Mouse (Mus musculus): ENCODE results near the gene Vtn. TPM values are rescaled to one million over a fixed set of nuclear protein-coding genes. Genes with fewer than 3 reads are reported as not detected.

The Vtn gene
- polyA plus RNA-seq, 1 experiment from 2014 or later: 1.2 TPM

DNA sequence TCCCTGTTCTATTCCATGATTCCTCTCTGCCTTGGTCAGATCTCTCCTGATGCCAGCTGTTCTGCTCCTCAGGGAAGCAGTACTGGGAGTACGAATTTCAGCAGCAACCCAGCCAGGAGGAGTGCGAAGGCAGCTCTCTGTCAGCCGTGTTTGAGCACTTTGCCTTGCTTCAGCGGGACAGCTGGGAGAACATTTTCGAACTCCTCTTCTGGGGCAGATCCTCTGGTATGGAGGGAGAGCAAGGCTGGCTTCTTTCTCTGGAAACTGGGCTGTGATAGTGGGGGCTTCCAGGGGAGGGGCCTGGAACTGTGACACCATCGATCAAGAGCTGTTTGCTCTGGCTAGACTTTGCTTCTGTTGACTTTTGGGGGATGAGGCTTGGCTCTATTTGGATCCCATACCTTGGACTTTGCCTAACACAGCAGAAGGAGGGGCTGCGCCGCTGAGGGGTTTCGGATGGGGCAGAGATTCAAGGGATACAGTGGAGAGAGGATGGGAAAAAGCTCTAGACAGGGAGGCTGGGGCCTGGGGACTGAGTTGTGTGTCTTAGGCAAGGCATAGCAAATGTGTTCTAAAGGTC lies 1.8 kb downstream of the Vtn start:
- Histone ChIP-seq H3K4me3 (no peak overlapping the region), H3K9me3 (no peaks in the 10 kb centered on the region), H3K27me3 (peaks cover 59% of the 10 kb centered on the region), H3K36me3 (no peaks in the 10 kb centered on the region), H3K4me2 (no peak overlapping the region), H3K4me1 (peaks cover 15% of the 10 kb centered on the region), H3K27ac (no peak overlapping the region), H3K9ac (no peak overlapping the region)
- WGBS: 58% methylated on average over 9 of the region's 9 CpGs
- no peak for ATAC-seq (ENCODE audit: borderline replicate concordance, extremely low read depth, low FRiP score, low TSS enrichment)

DNA sequence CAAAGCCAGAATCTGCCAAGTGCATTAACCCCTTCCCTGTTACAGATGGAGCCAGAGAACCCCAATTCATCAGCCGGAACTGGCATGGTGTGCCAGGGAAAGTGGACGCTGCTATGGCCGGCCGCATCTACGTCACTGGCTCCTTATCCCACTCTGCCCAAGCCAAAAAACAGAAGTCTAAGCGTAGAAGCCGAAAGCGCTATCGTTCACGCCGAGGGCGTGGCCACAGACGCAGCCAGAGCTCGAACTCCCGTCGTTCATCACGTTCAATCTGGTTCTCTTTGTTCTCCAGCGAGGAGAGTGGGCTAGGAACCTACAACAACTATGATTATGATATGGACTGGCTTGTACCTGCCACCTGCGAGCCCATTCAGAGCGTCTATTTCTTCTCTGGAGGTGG lies 2.6 kb downstream of the Vtn start:
- no peak for ATAC-seq (ENCODE audit: borderline replicate concordance, extremely low read depth, low FRiP score, low TSS enrichment)
- 67% methylated on average over 20 of the region's 20 CpGs for WGBS

DNA sequence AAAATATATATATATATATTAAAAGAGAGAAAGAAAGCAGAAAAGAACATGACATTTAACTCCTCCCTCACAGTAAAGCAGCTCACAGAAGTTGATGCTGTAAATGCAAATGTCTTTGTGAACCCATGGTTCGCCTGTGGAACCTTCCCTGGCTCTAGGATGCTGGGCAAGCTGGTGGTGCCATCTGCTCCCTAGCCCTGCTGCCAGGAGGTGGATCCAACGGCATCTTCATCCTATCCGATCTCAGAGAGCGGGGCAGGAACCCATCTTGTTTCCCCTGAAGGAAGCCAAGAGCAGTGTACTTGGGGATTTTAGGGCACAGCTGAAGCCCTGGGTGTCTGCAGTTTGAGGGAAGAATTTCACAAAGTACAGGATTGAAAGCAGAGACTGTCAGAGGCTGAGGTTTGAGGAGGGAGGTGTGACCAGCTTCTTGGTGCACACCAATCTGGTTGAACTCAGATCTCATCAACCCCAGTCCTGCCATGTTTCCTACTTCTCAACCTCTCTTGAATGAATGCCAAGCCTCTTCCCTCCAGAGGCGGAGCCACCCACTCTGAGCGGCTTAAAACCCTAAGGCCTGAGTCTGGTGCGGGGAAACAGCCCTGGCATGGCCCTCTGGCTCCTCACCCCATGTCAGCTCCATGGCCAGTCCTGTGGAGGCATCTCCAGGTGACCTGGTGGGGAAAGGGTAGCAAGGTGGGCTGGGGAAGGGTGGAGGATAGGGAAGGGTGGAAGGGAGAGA lies 4.2 kb downstream of the Vtn start, which contains the start of gene Sebox:
Sebox (plus strand) TSS at position 539 of the 742 bp plus-strand sequence.
- WGBS: 66% methylated on average over 7 of the region's 7 CpGs
- Histone ChIP-seq H3K27me3 (peaks cover 41% of the 10 kb centered on the region), H3K4me3 (no peak within 1 kb of the TSS), H3K4me2 (no peak within 1 kb of the TSS), H3K36me3 (peaks cover 18% of the 10 kb centered on the region), H3K9me3 (no peaks in the 10 kb centered on the region), H3K9ac (no peak within 1 kb of the TSS), H3K27ac (no peak within 1 kb of the TSS), H3K4me1 (0 out of 2 replicates have a peak, but pooled peaks cover under 1% of the 10 kb centered on the region)
- ATAC-seq (ENCODE audit: borderline replicate concordance, extremely low read depth, low FRiP score, low TSS enrichment): no peak

More for the DNA sequence above, 2.6 kb downstream of the Vtn start:
- Histone ChIP-seq H3K4me2 (no peak overlapping the region), H3K4me1 (peaks cover 14% of the 10 kb centered on the region), H3K36me3 (peaks cover 5% of the 10 kb centered on the region), H3K9ac (no peak overlapping the region), H3K9me3 (no peaks in the 10 kb centered on the region), H3K27me3 (peaks cover 51% of the 10 kb centered on the region), H3K27ac (no peak overlapping the region), H3K4me3 (no peak overlapping the region)

DNA sequence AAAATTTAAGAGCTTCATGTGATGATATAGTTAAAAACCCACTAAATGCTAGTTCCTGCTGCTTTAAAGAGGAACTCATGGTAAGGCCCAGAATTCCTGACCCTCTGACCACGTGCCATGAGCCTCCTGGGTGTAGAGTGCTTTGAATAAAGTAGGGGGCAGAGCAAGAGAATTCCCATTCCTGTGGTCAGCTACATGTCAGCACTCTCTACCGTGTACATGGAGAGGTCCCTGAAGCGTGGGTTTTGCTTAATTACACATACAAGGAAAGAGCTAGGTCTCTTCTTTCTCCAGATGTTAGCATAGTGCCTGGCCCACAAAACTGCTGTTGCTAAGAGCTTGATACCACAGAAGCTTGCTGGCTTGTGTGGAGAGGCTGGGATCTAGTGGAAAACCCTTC lies 6.5 kb downstream of the Vtn start:
- peaks cover 38% of the 10 kb centered on the region for H3K36me3 ChIP-seq
- ATAC-seq (ENCODE audit: borderline replicate concordance, extremely low read depth, low FRiP score, low TSS enrichment): no peak
- no peak overlapping the region for H3K9ac ChIP-seq
- no peak overlapping the region for H3K4me2 ChIP-seq
- H3K4me3 ChIP-seq: no peak overlapping the region
- H3K27me3 ChIP-seq: peaks cover 20% of the 10 kb centered on the region; the same call in 1 of the 2 replicates
- WGBS: 79% methylated on average over 3 of the region's 3 CpGs
- no peaks in the 10 kb centered on the region for H3K9me3 ChIP-seq
- no peaks in the 10 kb centered on the region for H3K4me1 ChIP-seq
- H3K27ac ChIP-seq: no peak overlapping the region

DNA sequence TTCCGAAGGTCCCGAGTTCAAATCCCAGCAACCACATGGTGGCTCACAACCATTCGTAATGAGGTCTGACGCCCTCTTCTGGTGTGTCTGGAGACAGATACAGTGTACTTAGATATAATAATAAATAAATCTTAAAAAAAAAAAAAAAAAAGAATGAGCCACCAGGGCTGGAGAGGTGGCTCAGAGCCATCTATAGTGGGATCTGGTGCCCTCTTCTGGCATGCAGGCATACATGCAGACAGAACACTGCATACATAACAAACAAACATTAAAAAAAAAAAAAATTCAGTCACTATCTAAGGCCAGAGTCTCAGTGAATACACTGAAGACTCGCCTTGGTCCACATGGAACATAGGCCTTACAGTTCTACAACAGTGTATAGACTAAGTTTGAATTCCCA lies 10.3 kb downstream of the Vtn start:
- Histone ChIP-seq H3K27me3 (no peaks in the 10 kb centered on the region), H3K4me2 (no peak overlapping the region), H3K27ac (no peak overlapping the region), H3K4me3 (no peak overlapping the region), H3K36me3 (peaks cover 39% of the 10 kb centered on the region), H3K4me1 (peaks cover 17% of the 10 kb centered on the region), H3K9ac (no peak overlapping the region), H3K9me3 (no peaks in the 10 kb centered on the region)
- 81% methylated on average over 5 of the region's 5 CpGs for WGBS
- ATAC-seq (ENCODE audit: borderline replicate concordance, extremely low read depth, low FRiP score, low TSS enrichment): no peak

DNA sequence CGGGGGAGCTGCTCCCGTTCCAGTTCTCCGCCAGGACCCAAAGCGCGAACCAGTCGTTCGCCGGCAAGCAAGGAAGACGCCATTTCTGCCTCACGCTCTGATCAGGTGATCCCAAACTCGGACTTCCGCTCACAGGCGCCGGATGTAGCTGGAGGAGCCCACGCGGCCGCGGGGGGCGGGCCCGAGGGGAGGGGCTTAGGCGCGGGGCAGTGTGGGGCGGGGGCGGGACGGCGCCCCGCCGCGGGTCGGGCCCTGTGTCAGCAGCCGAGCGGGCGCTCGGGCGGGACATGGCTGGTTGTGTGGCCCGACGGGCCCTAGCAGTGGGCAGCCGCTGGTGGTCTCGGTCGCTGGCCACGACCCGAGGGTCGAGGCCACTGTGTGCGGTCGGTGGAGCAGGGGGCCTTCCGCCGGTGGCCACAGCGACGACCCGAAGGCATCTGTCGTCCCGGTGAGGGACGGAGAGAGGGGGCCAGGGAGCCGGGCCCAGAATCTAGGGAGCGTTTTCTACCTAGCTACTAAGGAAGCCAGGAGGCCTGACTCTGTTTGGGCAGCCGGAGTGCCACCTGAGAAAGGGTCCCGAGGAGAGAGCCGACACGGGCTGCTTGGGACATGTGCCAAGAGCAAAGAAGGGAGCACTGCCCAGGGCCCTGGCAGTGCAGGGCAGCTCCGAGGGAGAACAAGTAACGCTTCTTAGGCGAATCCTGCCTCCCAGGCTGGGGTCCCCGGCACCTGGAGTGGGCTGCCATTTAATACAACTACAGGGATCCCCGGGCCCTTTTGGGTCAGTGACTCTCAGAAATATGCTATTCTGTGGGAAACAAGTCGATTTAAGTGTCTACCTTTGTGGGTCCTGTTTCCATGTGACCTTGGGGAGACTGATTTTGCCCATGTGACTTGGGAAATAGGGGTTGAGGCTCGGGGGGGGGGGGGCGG lies 13.4 kb downstream of the Vtn start, which contains the start of the genes Tmem199 and Poldip2:
Tmem199 (minus strand) TSS at position 148 of the 933 bp plus-strand sequence.
Poldip2 (plus strand) TSS at position 169 of the 933 bp plus-strand sequence.
- Histone ChIP-seq H3K27ac (peak within 1 kb of the TSS; percentile 74), H3K4me3 (peak within 1 kb of the TSS; percentile 61), H3K36me3 (peaks cover 56% of the 10 kb centered on the region), H3K4me1 (peaks cover 17% of the 10 kb centered on the region), H3K9me3 (no peaks in the 10 kb centered on the region), H3K9ac (peak within 1 kb of the TSS; percentile 85), H3K27me3 (no peaks in the 10 kb centered on the region), H3K4me2 (peak within 1 kb of the TSS; percentile 83)
- peak; percentile 96 for ATAC-seq (ENCODE audit: borderline replicate concordance, extremely low read depth, low FRiP score, low TSS enrichment)
- 0% methylated on average over 66 of the region's 67 CpGs for WGBS

DNA sequence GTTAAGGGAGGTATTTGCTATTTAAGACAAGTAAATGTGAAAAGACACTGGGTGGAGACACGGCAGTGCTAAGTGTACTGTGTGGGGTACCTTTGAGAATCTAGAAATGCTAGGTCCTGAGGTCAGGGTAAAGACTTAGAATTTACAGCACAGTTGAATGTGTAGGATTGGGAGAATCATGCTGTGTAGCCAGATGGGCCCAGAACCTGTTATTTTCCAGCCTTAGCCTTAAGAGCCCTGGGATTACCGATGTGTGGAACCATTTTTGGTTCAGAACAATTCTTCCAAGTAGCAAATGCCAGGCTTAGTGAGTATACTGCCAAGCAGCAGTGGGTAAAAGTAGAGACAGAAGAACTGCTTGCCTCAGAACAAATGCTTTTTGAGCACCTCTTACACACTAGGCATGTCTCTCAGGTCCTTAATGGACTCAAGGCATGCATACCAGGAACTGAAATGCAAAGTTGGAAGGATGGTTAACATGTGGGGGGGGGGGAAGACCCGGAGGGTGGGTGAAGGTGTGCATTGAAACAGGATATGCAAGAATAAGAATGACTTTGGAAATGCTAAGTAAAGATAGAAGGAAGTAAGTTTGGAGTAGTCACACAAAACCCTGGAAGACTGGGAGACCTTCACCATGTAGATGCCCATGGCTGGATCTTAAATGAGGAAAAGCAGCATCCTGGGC lies 14.4 kb downstream of the Vtn start:
- 62% methylated on average over 3 of the region's 3 CpGs for WGBS
- H3K27ac ChIP-seq: no peak overlapping the region
- ATAC-seq (ENCODE audit: borderline replicate concordance, extremely low read depth, low FRiP score, low TSS enrichment): no peak
- peak overlapping the region; percentile 85; the same call in 1 of the 2 replicates for H3K9ac ChIP-seq
- H3K27me3 ChIP-seq: no peaks in the 10 kb centered on the region
- H3K9me3 ChIP-seq: no peaks in the 10 kb centered on the region
- peak overlapping the region; percentile 61 for H3K4me3 ChIP-seq
- H3K36me3 ChIP-seq: peaks cover 56% of the 10 kb centered on the region
- H3K4me1 ChIP-seq: peaks cover 17% of the 10 kb centered on the region
- peak overlapping the region; percentile 83 for H3K4me2 ChIP-seq

DNA sequence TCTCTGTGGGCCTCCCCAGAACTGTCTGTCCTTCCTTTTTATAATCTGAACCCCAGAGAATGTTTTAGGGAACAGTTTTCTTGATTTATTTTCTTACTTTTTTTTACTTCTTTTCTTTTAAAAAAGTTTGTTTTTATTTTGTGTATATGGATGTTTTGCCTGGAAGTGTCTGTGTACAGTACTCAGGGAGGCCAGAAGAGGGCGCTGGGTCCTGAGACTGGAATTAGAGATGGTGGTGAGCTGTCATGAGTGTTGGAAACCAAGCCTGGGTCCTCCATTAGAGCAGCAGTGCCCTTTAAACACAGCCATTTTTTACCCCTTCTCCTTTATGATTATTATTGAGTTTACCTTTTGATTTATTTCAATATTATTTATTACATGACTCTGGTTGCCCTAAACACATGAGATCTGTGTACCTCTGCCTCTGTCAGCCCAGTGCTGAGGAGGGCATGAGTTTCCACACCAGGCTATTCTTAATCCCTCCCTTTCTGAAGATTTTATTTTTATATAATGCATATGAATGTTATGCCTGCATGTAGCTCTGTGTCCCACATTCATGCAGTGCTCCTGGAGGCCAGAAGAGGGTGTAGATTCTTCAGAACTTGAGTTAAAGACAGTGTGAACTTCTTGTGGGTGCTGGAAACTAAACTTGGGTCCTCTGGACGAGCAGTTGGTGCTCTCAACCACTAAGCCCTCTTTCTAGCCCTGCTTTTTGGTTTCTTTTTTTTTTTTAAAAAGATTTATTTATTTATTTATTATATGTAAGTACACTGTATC lies 16.8 kb downstream of the Vtn start:
- H3K9me3 ChIP-seq: no peaks in the 10 kb centered on the region
- H3K27ac ChIP-seq: no peak overlapping the region
- no peak overlapping the region for H3K9ac ChIP-seq
- H3K36me3 ChIP-seq: peaks cover 61% of the 10 kb centered on the region
- 67% methylated on average over 2 of the region's 2 CpGs for WGBS
- peaks cover 17% of the 10 kb centered on the region for H3K4me1 ChIP-seq
- H3K27me3 ChIP-seq: no peaks in the 10 kb centered on the region
- no peak for ATAC-seq (ENCODE audit: borderline replicate concordance, extremely low read depth, low FRiP score, low TSS enrichment)
- no peak overlapping the region for H3K4me2 ChIP-seq
- no peak overlapping the region for H3K4me3 ChIP-seq

DNA sequence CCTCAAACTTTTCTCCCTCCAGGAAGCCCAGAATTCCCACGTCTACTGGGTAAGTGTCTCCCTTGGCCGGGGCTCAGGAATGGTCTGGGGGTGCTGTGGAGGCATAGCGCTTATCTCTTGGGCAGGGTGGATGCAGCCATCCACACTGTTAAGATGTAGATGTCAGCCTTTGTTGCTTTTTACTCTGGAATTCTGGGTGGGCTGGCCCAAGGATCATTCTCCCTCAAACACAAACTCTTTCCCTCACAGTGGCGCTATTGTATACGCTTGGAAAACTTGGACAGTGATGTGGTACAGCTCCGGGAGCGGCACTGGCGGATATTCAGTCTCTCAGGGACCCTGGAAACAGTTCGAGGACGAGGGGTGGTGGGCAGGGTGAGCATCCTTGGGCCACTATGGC lies 20.0 kb downstream of the Vtn start:
- Histone ChIP-seq H3K27ac (no peak overlapping the region), H3K4me2 (no peak overlapping the region), H3K27me3 (no peaks in the 10 kb centered on the region), H3K36me3 (peaks cover 93% of the 10 kb centered on the region), H3K9me3 (no peaks in the 10 kb centered on the region), H3K9ac (no peak overlapping the region), H3K4me1 (peaks cover under 1% of the 10 kb centered on the region; the same call in 1 of the 2 replicates), H3K4me3 (no peak overlapping the region)
- WGBS: 85% methylated on average over 10 of the region's 10 CpGs
- no peak for ATAC-seq (ENCODE audit: borderline replicate concordance, extremely low read depth, low FRiP score, low TSS enrichment)

DNA sequence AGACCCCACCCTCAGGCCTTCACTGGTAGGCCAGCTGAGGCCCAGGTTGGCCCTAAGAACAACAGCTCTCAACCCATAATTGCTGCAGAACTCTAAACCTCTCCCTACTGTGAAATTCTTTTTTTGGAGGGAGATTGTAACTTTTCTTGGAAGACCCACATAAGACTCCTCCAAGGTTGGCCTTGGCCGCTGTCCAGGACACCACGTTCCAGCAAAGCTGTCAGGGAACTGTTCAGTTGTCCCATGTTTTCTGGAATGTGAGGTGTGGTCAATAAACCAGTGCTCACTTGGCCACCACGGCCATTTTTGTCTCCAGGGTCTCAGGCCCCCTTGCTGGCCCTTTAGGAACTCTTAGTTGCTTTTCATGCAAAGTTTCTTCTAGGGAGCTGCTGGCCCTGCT lies 23.0 kb downstream of the Vtn start:
- Histone ChIP-seq H3K9ac (no peak overlapping the region), H3K9me3 (no peaks in the 10 kb centered on the region), H3K27ac (no peak overlapping the region), H3K36me3 (peaks cover 94% of the 10 kb centered on the region), H3K27me3 (no peaks in the 10 kb centered on the region), H3K4me1 (no peaks in the 10 kb centered on the region), H3K4me3 (no peak overlapping the region), H3K4me2 (no peak overlapping the region)
- WGBS: 74% methylated on average over 3 of the region's 3 CpGs
- no peak for ATAC-seq (ENCODE audit: borderline replicate concordance, extremely low read depth, low FRiP score, low TSS enrichment)
